Mouse (Mus musculus) urinary bladder, adult 18-20 months (tissue): ENCODE measurements around the gene Zfp654.
"Not testable (repeated sequence)": the region's sequence is repeated elsewhere in the genome, so short reads cannot be mapped to it uniquely, and the experiment has no call there.

Experiments
- DNase-seq, 2 experiments: peaks; one replicate each; pipeline ENCODE4 v3.0.0; 2022; ENCODE audit warnings: low spot score in 2 of 2, mixed read lengths in 2 of 2

Zfp654 gene

DNA sequence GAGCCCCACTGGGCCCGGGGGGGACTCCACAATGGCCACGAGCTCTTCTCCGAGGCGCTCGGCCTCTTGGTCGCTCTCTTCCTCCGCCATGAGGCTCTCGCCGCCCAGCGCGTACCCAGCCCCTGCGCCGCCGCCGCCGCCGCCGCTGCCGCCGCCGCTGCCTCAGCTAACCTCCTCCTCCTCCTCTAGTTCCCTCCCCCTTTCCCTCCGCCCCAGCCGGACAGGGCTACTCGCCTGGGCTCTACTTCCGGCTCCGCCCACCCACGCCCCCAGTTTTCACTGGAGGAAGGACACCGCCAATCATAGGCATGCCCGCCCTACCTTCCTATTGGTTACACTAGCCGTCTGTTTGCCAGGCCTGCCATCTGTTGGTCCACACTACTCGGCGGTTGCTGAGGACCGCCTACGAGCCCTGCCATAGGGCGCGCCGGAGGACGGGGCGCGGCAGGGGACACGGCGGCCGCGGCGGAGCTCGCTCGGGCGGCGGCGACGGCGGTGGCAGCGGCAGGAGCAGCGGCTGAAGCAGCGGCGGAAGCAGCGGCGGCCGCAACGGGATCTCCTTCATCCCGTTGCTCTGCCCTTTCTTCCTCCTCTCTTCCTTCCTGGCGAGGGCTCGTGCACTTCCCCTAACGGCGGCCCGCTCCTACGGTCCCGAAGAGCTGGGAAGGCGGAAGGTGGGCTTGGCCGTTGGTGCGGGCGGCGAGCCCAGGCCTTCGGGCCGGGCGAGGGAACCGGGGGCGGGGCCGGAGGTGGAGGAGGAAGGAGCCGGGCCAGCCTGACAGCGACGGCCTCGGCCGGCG, at the start of gene Zfp654, which contains the start of gene Cggbp1:
TSS of gene Zfp654 (minus strand) at position 90 of the 800 bp plus-strand sequence.
TSS of gene Cggbp1 (plus strand) at position 434 of the 800 bp plus-strand sequence.
- peak; percentile 98 to 100 for DNase-seq

DNA sequence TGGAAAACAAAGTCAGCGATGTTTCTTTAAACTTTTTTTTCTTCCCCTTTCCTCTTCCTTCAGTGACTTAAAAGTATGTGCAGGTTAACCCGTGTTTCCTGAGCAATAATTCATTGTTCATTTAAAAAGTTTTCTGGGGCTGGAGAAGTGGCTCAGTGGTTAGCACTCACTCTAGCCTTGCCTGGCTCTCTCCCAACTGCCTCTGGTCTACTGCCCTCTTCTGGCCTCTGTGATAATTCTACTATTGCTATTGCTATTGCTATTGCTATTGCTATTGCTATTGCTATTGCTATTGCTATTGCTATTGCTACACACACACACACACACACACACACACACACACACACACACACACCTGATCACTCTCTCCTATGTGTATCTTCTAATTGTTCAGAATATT, 47.6 kb upstream of the Zfp654 start:
- DNase-seq = no peak

DNA sequence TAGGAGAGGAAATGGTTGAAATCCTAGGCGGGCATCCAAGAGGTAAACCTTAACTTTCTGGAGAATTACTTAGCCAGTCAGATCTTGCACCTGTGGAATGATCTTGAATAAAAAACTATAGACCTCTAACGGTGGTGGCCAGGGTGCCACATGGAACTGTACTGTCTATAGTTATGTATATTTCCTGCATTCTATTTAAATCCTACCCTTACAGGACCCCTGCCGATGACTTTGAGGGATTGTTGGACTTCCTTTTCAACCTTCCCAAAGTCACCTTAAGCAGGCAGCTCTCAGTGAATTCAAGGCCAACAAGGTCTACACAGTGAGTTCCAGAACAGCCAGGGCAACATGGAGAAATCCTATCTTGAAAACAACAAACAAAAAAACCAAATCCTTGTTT, 38.0 kb upstream of the Zfp654 start:
- DNase-seq = no peak

DNA sequence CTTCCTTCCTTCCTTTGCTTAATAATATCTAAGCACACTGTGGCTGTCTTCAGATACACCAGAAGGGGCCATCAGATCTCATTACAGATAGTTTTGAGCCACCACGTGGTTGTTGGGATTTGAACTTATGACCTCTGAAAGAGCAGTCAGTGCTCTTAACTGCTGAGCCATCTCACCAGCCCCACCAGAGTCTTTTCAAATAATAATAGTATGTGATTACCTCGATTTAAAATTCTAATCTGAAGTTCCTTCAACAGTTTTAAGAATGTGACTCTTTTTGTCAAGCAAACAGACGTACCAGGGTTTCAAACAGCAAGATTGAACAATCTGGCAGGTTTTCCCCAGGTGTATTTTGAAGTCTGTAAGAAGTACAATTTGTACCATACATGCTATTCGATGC, 34.1 kb upstream of the Zfp654 start:
- no peak for DNase-seq

DNA sequence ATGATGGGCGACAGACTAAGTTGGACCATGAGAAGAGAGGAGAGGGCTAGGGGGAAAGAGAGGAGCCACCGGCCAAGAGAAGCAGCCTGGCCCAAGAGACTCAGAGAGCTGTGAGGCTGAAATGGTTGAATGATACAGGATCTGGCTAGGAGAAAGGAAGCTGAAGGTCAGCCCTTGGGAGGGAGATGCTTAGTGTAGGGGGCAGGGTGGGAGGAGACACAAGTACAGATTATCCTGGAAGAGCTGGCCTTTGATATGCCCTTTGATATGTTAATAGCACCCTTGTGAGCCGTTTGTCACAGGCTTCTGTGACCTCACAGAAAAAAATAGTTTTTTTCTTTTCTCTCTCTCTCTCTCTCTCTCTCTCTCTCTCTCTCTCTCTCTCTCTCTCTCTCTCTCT, 33.7 kb upstream of the Zfp654 start:
- no peak for DNase-seq

DNA sequence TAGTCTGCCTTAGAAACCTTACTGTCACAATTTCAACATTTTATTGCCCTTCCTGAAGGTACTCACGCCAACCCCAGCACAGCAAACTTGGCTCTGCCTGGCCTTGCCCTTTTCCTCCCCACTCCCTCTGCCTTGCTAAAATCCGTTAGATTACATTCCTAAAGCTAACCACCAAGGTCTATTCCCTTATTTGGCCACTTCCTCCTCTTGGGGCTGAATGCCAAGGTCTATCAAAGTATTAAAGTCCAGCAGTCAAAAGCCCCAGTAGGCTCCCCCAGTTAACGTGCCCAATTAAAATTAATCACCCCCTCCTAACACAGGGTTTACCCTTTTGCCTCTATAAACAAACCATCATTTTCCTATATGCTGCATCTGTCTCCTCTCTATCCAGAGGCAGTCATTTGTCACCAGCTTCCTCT, 33.0 kb upstream of the Zfp654 start:
- DNase-seq = no peak

DNA sequence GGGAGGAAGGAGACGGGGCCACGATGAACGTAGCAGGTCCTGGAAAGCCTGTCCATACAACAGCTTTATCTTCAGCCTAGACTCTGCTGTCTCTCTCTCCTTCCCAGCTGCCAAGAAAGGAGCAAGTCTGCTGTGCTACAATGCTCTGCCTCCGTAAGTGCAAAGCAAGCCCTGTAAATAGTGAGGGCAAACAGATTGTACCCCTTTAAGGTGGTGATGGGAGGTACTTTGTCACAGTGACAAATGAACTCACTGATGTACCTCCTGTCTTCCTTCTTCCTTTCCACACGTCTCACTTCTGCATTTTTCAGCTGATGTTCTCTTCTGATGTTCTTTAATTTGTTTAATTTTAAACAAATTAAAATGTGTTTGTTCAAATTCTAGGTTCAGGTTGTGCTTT, 32.4 kb upstream of the Zfp654 start:
- DNase-seq = no peak

DNA sequence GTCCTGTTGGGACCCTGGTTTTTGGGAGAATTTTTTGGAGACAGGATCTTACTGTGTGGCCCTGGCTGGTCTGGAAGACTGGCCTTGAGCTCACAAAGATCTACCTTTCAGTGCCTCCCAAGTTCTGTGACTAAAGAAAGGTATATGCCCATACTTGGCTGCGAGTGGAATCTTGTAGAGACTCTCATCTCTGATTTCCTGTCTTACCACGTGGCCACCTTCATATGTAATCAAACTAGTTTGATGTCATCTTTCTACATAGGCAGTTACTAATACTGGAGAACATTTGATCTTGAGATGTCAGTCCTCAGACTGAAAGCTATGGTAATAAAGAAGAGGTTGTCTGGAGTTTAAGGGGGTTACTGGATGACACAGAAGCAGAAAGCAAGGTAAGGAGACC, 30.0 kb upstream of the Zfp654 start:
- no peak for DNase-seq

DNA sequence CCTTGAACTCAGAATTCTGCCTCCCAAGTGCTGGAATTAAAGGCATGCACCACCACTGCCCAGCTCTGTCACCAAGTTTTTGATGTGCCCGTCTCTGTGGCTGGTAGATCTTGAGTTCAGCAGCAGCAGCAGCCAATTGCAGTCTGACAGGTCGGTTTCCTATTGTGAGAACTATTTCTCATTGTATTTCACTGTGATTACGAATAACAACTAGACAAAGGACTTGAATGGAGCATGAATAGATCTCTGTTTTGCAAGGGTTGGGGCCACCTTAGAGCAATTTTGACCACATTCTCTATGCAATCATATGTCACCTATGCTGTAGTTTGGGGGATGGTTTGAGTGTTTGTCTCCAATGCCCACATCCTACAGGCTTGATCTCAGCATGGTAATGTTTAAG, 29.5 kb upstream of the Zfp654 start:
- DNase-seq = no peak

DNA sequence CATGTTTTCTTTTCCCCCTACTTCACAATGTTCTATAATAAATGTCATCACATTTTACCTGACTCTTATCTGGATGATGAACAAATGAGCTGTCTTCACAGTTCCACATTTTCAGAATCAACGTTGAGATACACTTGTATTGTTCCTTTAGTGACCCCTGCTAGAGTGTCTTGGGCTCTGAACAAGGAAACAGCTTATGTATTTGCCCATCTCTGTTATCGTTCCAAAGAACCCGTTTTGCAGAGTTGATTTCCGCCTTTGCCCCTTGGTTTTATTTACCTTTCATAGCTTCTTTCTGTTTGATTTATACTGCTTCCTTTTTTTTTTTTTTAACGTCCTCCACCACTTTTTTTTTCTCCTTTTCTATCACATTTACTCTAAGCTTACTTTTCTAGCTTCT, 28.3 kb upstream of the Zfp654 start:
- DNase-seq = no peak

DNA sequence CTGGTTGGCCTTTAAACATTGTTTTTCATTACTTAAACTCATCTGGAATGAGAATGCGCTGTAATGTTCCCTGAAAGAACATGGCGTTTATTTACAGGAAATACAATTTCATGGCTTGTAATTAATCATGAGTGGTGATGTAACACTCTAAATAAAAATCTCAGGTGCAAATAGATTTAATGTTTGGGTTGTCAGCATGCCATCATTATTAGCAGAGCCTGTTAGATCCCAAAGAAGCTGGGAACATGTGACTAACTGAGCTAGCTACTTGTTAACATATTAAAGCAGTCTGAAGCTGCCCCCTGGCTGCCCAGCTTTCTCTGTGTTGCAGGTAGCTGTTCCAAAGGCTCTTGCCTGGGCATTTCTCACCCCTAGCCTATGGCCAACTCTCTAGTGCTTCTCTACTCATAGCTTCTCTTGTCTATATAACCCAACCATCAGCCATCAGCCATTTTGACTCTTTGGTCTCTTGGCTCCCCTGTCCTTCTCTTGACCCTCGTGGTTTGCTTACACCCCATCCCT, 27.2 kb upstream of the Zfp654 start:
- no peak for DNase-seq

DNA sequence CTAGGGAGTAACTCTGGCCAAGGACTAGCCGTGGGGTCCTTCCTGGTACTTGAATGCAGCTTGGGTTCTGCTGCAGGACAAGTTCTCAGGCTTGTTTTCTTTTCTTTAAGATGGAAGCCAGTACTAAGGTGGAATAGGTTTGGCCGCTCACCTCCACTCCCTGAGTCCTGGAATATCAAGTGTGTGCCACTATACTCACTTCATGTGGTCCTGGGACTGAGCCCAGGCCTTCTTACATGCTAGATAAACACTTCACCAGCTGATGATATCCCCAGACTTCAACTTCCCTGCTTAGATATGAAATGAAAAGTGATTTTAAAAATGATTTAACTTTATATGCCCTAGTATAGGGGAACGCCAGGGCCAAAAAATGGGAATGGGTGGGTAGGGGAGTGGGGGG, 25.9 kb upstream of the Zfp654 start:
- DNase-seq = no peak

DNA sequence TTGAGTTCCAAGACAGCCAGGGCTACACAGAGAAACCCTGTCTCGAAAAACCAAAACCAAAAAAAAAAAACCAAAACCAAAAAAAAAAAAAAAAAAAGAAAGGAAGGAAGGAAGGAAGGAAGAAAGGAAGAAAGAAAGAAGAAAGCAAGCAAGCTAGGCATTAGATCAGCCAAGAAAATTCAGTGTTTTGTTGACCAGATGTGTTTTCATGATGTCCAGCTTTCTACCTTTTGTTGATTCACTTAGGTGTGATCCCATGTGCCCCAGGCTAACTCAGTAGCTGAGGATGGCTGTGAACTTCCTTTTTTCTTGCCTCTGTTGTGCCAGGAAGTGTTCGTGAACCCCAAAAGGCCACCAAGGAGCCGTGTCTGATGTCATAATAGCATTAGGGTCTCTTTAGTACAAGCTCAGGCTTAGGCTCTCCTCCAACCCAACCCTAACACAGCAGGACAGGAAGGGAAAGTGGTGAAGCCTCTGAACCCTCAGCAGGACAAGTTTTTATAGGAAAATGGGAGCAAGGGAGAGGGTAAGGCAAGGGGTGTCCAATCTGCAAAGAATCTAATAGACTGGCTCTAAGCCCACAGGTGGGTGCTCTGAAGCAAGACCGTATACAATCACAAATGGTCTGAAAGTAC, 25.3 kb upstream of the Zfp654 start:
- DNase-seq = no peak

DNA sequence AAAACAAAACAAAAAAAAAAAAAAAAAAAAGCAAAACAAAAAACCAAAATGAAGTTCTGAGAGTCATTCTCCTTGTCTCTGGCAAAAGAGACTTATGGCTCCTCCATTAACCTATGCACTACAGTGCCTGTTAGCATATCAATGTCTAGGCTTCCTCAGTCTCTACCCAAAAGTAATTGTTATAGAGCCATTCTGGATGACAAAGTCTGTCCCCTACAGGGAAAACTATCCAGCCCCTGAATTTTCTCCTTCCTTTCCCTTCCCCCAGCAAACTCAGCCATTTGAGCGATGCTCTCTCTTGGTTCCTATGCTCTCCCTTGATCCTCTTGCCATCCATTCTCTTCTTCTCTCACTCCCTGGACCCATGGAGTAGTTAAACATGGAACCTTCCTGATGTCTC, 24.4 kb upstream of the Zfp654 start:
- DNase-seq = no peak

DNA sequence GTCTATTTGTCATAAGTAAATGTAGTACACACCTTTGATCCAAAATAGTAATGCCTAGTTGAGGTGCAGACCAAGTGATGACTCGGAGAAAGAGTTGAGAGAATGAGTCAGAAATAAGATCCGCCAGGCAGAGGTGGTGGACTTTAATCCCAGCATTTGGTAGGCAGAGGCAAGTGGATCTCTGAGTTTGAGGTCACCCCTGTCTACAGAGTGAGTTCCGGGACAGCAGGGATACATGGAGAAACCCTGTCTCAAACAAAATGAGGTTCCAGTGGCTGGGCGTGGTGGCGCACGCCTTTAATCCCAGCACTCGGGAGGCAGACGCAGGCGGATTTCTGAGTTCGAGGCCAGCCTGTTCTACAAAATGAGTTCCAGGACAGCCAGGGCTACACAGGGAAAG, 23.9 kb upstream of the Zfp654 start:
- no peak for DNase-seq

DNA sequence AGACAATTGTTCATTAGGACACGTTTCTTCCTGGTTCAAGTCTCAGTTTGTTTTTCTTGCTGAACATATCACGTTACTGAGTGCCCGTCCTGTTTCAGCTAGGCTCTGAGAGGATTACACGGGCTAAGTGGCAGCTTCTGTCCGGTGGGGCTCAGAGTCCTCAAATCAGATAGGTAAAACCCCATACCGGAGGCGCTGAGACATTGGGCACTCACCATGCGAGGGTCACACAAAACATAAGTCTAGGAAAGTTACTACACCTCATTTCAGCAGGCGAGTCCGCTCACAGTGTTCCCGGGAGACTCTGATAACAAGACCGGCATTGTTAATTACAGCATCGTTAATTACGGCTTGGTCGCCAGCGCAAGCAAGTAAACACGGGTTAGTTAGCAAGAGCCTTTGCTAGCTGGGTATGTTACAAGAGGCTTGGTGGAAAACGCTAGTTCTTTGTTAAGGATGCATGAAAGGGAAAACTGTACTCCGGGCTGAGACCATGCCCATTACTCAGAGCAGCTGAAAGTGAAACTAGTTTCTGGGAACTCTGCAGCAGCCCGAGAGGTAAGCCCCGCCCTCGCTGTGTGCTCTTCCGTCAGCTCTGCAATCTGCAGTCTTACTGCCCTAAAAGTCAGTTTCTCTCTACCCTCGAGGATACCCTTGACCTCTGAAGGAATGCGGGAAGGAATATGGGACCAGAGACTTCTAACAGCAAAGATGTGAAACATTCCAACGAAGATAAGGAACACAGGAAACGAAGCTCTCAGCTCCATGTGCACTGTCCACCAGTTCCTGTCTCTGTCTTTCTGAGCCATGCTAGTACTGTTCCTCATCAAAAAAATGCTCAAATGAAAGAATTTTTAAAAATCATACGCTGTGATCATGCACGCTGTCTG, 22.2 kb upstream of the Zfp654 start:
- DNase-seq = peak; percentile 56 to 76

DNA sequence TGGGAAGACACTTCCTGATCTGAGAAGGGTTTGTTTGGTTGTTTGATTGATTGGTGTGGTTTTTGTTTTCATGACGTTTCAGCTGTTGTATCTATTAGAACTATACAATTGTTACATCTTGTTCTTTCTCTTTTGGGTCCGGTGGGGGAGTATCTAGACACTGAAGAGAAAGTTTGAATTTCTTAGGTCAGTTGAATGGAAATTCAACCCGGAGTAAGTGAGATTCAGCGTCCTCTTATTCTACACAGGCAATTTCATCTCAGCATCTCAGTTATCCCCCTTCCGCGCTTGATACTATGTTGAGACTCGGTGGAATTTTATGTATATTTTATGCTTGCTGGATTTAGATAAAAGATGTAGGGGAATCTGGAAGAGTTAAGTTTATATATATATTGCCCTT, 21.4 kb upstream of the Zfp654 start:
- DNase-seq = no peak

DNA sequence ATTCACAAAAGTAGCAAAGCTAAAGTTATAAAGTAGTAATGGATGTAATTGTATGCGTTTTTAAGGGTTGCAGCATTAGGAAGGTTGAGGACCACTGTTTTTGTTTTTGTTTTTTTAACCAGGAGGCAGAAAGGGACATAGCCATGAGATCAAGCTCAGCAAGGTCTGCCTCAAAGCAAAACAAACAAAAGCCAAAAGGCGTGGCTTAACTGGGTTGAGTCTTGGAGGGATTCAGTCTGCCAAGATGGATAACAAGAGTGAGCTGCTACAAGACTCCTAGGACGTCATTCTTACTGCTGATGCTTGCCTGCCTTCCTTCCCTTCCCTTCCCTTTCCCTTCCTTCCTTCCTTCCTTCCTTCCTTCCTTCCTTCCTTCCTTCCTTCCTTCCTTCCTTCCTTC, 20.8 kb upstream of the Zfp654 start:
- DNase-seq = no peak

DNA sequence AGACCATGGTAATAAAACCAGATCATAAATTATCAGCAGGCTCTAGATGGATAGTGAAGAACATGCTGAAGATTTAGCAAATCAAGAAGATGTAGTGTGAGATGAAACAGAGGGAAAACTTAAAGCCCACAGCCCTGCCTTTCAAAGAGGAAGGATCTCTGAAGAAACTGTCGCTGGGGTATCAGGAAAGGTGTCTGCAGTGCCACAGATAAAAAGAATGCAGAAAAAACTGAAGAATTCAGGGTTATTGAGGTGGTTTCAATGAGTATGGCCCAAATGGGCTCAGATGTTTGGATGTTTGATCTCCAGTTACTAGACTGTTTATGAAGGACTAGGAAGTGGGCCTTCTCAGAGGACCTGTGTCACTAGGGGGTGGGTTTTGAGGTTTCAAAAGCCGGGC, 18.2 kb upstream of the Zfp654 start:
- DNase-seq = no peak

DNA sequence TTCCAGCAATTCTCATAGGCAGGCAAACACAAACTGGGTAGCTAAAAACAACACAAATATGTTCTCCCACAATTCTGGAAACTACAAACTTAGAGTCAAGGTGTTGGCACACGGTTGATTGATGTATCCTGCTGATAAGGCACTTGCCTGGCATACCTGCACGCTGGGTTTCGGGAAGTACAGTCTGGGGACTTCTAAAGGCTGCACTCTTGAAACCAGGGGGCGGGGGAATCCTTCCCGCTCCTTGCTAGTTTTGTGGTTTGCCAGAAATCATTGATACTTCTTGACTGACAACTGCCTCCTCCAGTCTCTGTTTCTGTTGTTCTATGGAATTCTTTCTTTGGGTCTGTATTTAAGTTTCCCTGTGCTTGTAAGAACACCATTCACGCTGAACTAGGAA, 17.2 kb upstream of the Zfp654 start:
- no peak for DNase-seq

DNA sequence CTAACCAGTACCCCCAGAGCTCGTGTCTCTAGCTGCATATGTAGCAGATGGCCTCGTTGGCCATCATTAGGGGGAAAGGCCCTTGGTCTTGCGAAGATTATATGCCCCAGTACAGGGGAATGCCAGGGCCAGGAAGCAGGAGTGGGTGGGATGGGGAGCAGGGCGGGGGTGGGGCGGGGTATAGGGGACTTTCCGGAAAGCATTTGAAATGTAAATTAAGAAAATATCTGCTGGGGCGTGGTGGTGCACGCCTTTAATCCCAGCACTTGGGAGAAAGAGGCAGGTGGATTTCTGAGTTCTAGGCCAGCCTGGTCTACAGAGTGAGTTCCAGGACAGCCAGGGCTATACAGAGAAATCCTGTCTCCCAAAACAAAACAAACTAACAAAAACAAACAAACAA, 14.4 kb upstream of the Zfp654 start:
- not testable (repeated sequence) for DNase-seq

DNA sequence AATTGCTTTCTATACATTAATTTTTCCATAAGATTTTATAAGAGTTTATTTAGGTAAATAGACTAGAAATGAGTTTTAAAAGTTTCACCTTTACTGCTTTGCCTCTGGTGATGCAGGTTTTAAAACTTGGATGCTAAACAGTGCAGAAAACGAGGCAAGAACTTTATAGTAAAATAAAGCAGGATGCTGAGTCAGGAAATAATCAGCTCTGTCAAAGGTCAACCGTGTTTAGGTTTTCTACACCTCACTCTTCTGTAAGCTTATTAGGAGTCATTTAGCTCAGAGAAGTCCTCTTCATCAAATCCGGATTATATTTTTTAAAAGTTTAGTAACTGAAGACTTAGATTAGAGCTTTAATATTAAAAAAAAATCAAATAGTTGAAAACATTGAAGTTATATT, 5.5 kb upstream of the Zfp654 start:
- DNase-seq = no peak
